Mouse (Mus musculus): ENCODE results near the gene Arhgdia. TPM values are rescaled to one million over a fixed set of nuclear protein-coding genes. Genes with fewer than 3 reads are reported as not detected.

Gene Arhgdia
- polyA plus RNA-seq, 2 experiments: 172 to 191 TPM

- WGBS (ENCODE audit: insufficient replicate concordance): 48% methylated on average over 3 of the region's 3 CpGs
- Histone ChIP-seq H3K4me3 (ENCODE audit: insufficient read depth in 1 of 2, low read depth in 2 of 2, low read length in 2 of 2) (no peak overlapping the region), H3K4me1 (replicated peaks; ENCODE audit: control insufficient read depth in 2 of 2, insufficient read depth in 2 of 2, low read length in 1 of 2) (peaks cover 0 to 7% of the 10 kb centered on the region in 2 experiments; a peak in 1 of 4 replicates), H3K27me3 (ENCODE audit: control insufficient read depth, insufficient read depth, low read length) (peaks cover 32% of the 10 kb centered on the region), H3K36me3 (replicated peaks; ENCODE audit: control insufficient read depth, insufficient read depth, low read depth) (no peaks in the 10 kb centered on the region), H3K27ac (no peak overlapping the region), H3K4me2 (ENCODE audit: low read depth) (no peak overlapping the region), H3K9ac (replicated peaks) (no peak overlapping the region), H3K9me3 (ENCODE audit: control insufficient read depth, low read length) (no peaks in the 10 kb centered on the region)
- TF ChIP-seq CTCF (IDR thresholded peaks at IDR 0.05; ENCODE audit: low read depth): no peak
- TF ChIP-seq EP300 (IDR thresholded peaks at IDR 0.05; ENCODE audit: low read depth): no peak
- ATAC-seq (ENCODE audit: insufficient read depth): no peak
- DNase-seq (ENCODE audit: low read depth in 3 of 3, low spot score in 3 of 3): no peak
Observed at GRCm38 (mm10) chr11:120535145-120535544, 46.3 kb downstream of the Arhgdia start.

GRCm38 (mm10) chr11:120534093-120534492 lies 47.3 kb downstream of the Arhgdia start:
- DNase-seq (ENCODE audit: low read depth in 3 of 3, low spot score in 3 of 3): no peak
- Histone ChIP-seq H3K9ac (replicated peaks) (no peak overlapping the region), H3K4me1 (replicated peaks; ENCODE audit: control insufficient read depth in 2 of 2, insufficient read depth in 2 of 2, low read length in 1 of 2) (peaks cover 0 to 6% of the 10 kb centered on the region in 2 experiments; a peak in 1 of 4 replicates), H3K36me3 (replicated peaks; ENCODE audit: control insufficient read depth, insufficient read depth, low read depth) (no peaks in the 10 kb centered on the region), H3K4me3 (ENCODE audit: insufficient read depth in 1 of 2, low read depth in 2 of 2, low read length in 2 of 2) (no peak overlapping the region), H3K27ac (no peak overlapping the region), H3K9me3 (ENCODE audit: control insufficient read depth, low read length) (no peaks in the 10 kb centered on the region), H3K27me3 (ENCODE audit: control insufficient read depth, insufficient read depth, low read length) (peaks cover 43% of the 10 kb centered on the region), H3K4me2 (ENCODE audit: low read depth) (no peak overlapping the region)
- TF ChIP-seq EP300 (IDR thresholded peaks at IDR 0.05; ENCODE audit: low read depth) (no peak), CTCF (IDR thresholded peaks at IDR 0.05; ENCODE audit: low read depth) (no peak)
- no peak for ATAC-seq (ENCODE audit: insufficient read depth)
- 61% methylated on average over 8 of the region's 8 CpGs for WGBS (ENCODE audit: insufficient replicate concordance)

GRCm38 (mm10) chr11:120531646-120532045 lies 49.8 kb downstream of the Arhgdia start:
- peaks cover 51% of the 10 kb centered on the region for H3K27me3 ChIP-seq (ENCODE audit: control insufficient read depth, insufficient read depth, low read length)
- DNase-seq (ENCODE audit: low read depth in 3 of 3, low spot score in 3 of 3): no peak
- TF ChIP-seq CTCF (IDR thresholded peaks at IDR 0.05; ENCODE audit: low read depth) (no peak), EP300 (IDR thresholded peaks at IDR 0.05; ENCODE audit: low read depth) (no peak)
- WGBS (ENCODE audit: insufficient replicate concordance): 27% methylated on average over 9 of the region's 9 CpGs
- H3K4me3 ChIP-seq (ENCODE audit: insufficient read depth in 1 of 2, low read depth in 2 of 2, low read length in 2 of 2): no peak overlapping the region; a peak in 1 of 4 replicates
- H3K4me2 ChIP-seq (ENCODE audit: low read depth): peak overlapping the region; percentile 51
- ATAC-seq (ENCODE audit: insufficient read depth): no peak
- H3K9ac ChIP-seq (replicated peaks): no peak overlapping the region
- H3K27ac ChIP-seq: no peak overlapping the region
- H3K36me3 ChIP-seq (replicated peaks; ENCODE audit: control insufficient read depth, insufficient read depth, low read depth): no peaks in the 10 kb centered on the region
- H3K4me1 ChIP-seq (replicated peaks; ENCODE audit: control insufficient read depth in 2 of 2, insufficient read depth in 2 of 2, low read length in 1 of 2): peaks cover 0 to 9% of the 10 kb centered on the region in 2 experiments; a peak in 2 of 4 replicates
- no peaks in the 10 kb centered on the region for H3K9me3 ChIP-seq (ENCODE audit: control insufficient read depth, low read length)

- Histone ChIP-seq H3K4me1 (replicated peaks; ENCODE audit: control insufficient read depth in 2 of 2, insufficient read depth in 2 of 2, low read length in 1 of 2) (peaks cover 0 to 9% of the 10 kb centered on the region in 2 experiments; a peak in 2 of 4 replicates), H3K27ac (no peak within 1 kb of the TSS), H3K27me3 (ENCODE audit: control insufficient read depth, insufficient read depth, low read length) (peaks cover 51% of the 10 kb centered on the region), H3K9ac (replicated peaks) (peak within 1 kb of the TSS; percentile 38; the same call in 1 of the 2 replicates), H3K36me3 (replicated peaks; ENCODE audit: control insufficient read depth, insufficient read depth, low read depth) (no peaks in the 10 kb centered on the region), H3K4me2 (ENCODE audit: low read depth) (peak within 1 kb of the TSS; percentile 51), H3K4me3 (ENCODE audit: insufficient read depth in 1 of 2, low read depth in 2 of 2, low read length in 2 of 2) (peak within 1 kb of the TSS; percentile 45 to 51), H3K9me3 (ENCODE audit: control insufficient read depth, low read length) (no peaks in the 10 kb centered on the region)
- TF ChIP-seq CTCF (IDR thresholded peaks at IDR 0.05; ENCODE audit: low read depth) (no peak), EP300 (IDR thresholded peaks at IDR 0.05; ENCODE audit: low read depth) (no peak)
- ATAC-seq (ENCODE audit: insufficient read depth) (no peak), DNase-seq (ENCODE audit: low read depth in 3 of 3, low spot score in 3 of 3) (no peak)
- 8% methylated on average over 62 of the region's 62 CpGs for WGBS (ENCODE audit: insufficient replicate concordance)
Observed at GRCm38 (mm10) chr11:120530085-120530964, 51.1 kb downstream of the Arhgdia start, which contains the start of gene Gcgr. TSS of gene Gcgr (plus strand) at chr11:120530699.

- peaks cover 0 to 9% of the 10 kb centered on the region in 2 experiments; a peak in 2 of 4 replicates for H3K4me1 ChIP-seq (replicated peaks; ENCODE audit: control insufficient read depth in 2 of 2, insufficient read depth in 2 of 2, low read length in 1 of 2)
- H3K4me3 ChIP-seq (ENCODE audit: insufficient read depth in 1 of 2, low read depth in 2 of 2, low read length in 2 of 2): no peak overlapping the region
- ATAC-seq (ENCODE audit: insufficient read depth) (no peak), DNase-seq (ENCODE audit: low read depth in 3 of 3, low spot score in 3 of 3) (no peak)
- peaks cover 51% of the 10 kb centered on the region for H3K27me3 ChIP-seq (ENCODE audit: control insufficient read depth, insufficient read depth, low read length)
- no peaks in the 10 kb centered on the region for H3K9me3 ChIP-seq (ENCODE audit: control insufficient read depth, low read length)
- TF ChIP-seq EP300 (IDR thresholded peaks at IDR 0.05; ENCODE audit: low read depth) (no peak), CTCF (IDR thresholded peaks at IDR 0.05; ENCODE audit: low read depth) (no peak)
- WGBS (ENCODE audit: insufficient replicate concordance): 60% methylated on average over 4 of the region's 4 CpGs
- no peak overlapping the region for H3K27ac ChIP-seq
- H3K36me3 ChIP-seq (replicated peaks; ENCODE audit: control insufficient read depth, insufficient read depth, low read depth): no peaks in the 10 kb centered on the region
- H3K9ac ChIP-seq (replicated peaks): no peak overlapping the region
- no peak overlapping the region for H3K4me2 ChIP-seq (ENCODE audit: low read depth)
Observed at GRCm38 (mm10) chr11:120528903-120529302, 52.5 kb downstream of the Arhgdia start.

Small RNA genes lying within 50 kb of the gene (microRNA-seq; reads per million reads assigned to microRNA genes)
- 7.6 reads per million, percentile 15 among the genes with 10 or more reads in this experiment for gene Mir6936

Other genes with a start within 250 kb of the Arhgdia start
Only the 30 nearest of the 35 such genes appear.
- gene Nploc4, start 143.9 kb downstream of the Arhgdia start, polyA plus RNA-seq (2012; rRNA removed): 17.9 and 21.1 TPM in 2 replicates
- gene Nploc4, start 143.9 kb downstream of the Arhgdia start, polyA plus RNA-seq (2014; fragmentation: Nextera tagmentation; extraction: Ambion mirVana): 21.2 and 22.2 TPM in 2 replicates
- not detected in 2 replicates for gene Tspan10, start 139.0 kb downstream of the Arhgdia start, polyA plus RNA-seq (2012; rRNA removed)
- not detected in 2 replicates for gene Tspan10, start 139.0 kb downstream of the Arhgdia start, polyA plus RNA-seq (2014; fragmentation: Nextera tagmentation; extraction: Ambion mirVana)
- 0.19 and 0.25 TPM in 2 replicates for gene Pde6g, start 128.1 kb downstream of the Arhgdia start, polyA plus RNA-seq (2012; rRNA removed)
- gene Pde6g, start 128.1 kb downstream of the Arhgdia start, polyA plus RNA-seq (2014; fragmentation: Nextera tagmentation; extraction: Ambion mirVana): 0.15 and 0.23 TPM in 2 replicates
- gene Oxld1, start 123.6 kb downstream of the Arhgdia start, polyA plus RNA-seq (2012; rRNA removed): 5.3 and 5.8 TPM in 2 replicates
- gene Oxld1, start 123.6 kb downstream of the Arhgdia start, polyA plus RNA-seq (2014; fragmentation: Nextera tagmentation; extraction: Ambion mirVana): 8.0 and 8.4 TPM in 2 replicates
- gene Ccdc137, start 123.5 kb downstream of the Arhgdia start, polyA plus RNA-seq (2012; rRNA removed): 13.7 and 15.9 TPM in 2 replicates
- 11.0 and 11.1 TPM in 2 replicates for gene Ccdc137, start 123.5 kb downstream of the Arhgdia start, polyA plus RNA-seq (2014; fragmentation: Nextera tagmentation; extraction: Ambion mirVana)
- 9.9 and 11.2 TPM in 2 replicates for gene Arl16, start 114.0 kb downstream of the Arhgdia start, polyA plus RNA-seq (2012; rRNA removed)
- gene Arl16, start 114.0 kb downstream of the Arhgdia start, polyA plus RNA-seq (2014; fragmentation: Nextera tagmentation; extraction: Ambion mirVana): 11.3 and 13.0 TPM in 2 replicates
- gene Mrpl12, start 97.0 kb downstream of the Arhgdia start, polyA plus RNA-seq (2012; rRNA removed): 64.2 and 78.4 TPM in 2 replicates
- gene Mrpl12, start 97.0 kb downstream of the Arhgdia start, polyA plus RNA-seq (2014; fragmentation: Nextera tagmentation; extraction: Ambion mirVana): 127 and 130 TPM in 2 replicates
- 31.5 and 37.4 TPM in 2 replicates for gene Slc25a10, start 89.8 kb downstream of the Arhgdia start, polyA plus RNA-seq (2012; rRNA removed)
- gene Slc25a10, start 89.8 kb downstream of the Arhgdia start, polyA plus RNA-seq (2014; fragmentation: Nextera tagmentation; extraction: Ambion mirVana): 35.1 and 38.2 TPM in 2 replicates
- gene Gcgr, start 50.9 kb downstream of the Arhgdia start, polyA plus RNA-seq (2012; rRNA removed): 19.8 and 22.8 TPM in 2 replicates
- gene Gcgr, start 50.9 kb downstream of the Arhgdia start, polyA plus RNA-seq (2014; fragmentation: Nextera tagmentation; extraction: Ambion mirVana): 11.6 and 13.4 TPM in 2 replicates
- 30.0 and 36.2 TPM in 2 replicates for gene Mcrip1, start 31.9 kb downstream of the Arhgdia start, polyA plus RNA-seq (2012; rRNA removed)
- gene Mcrip1, start 31.9 kb downstream of the Arhgdia start, polyA plus RNA-seq (2014; fragmentation: Nextera tagmentation; extraction: Ambion mirVana): 41.3 and 43.6 TPM in 2 replicates
- gene Ppp1r27, start 30.5 kb downstream of the Arhgdia start, polyA plus RNA-seq (2012; rRNA removed): not detected in 2 replicates
- not detected in 2 replicates for gene Ppp1r27, start 30.5 kb downstream of the Arhgdia start, polyA plus RNA-seq (2014; fragmentation: Nextera tagmentation; extraction: Ambion mirVana)
- 144 and 214 TPM in 2 replicates for gene P4hb, start 8.4 kb downstream of the Arhgdia start, polyA plus RNA-seq (2012; rRNA removed)
- 497 and 525 TPM in 2 replicates for gene P4hb, start 8.4 kb downstream of the Arhgdia start, polyA plus RNA-seq (2014; fragmentation: Nextera tagmentation; extraction: Ambion mirVana)
- gene Alyref, start 16.7 kb upstream of the Arhgdia start, polyA plus RNA-seq (2012; rRNA removed): 46.3 and 110 TPM in 2 replicates
- 347 and 349 TPM in 2 replicates for gene Alyref, start 16.7 kb upstream of the Arhgdia start, polyA plus RNA-seq (2014; fragmentation: Nextera tagmentation; extraction: Ambion mirVana)
- gene Anapc11, start 16.8 kb upstream of the Arhgdia start, polyA plus RNA-seq (2012; rRNA removed): 44.7 and 60.4 TPM in 2 replicates
- 93.5 and 98.7 TPM in 2 replicates for gene Anapc11, start 16.8 kb upstream of the Arhgdia start, polyA plus RNA-seq (2014; fragmentation: Nextera tagmentation; extraction: Ambion mirVana)
- gene Npb, start 26.9 kb upstream of the Arhgdia start, polyA plus RNA-seq (2012; rRNA removed): 5.5 and 12.3 TPM in 2 replicates
- gene Npb, start 26.9 kb upstream of the Arhgdia start, polyA plus RNA-seq (2014; fragmentation: Nextera tagmentation; extraction: Ambion mirVana): 11.9 and 14.2 TPM in 2 replicates
- gene Pcyt2, start 36.3 kb upstream of the Arhgdia start, polyA plus RNA-seq (2012; rRNA removed): 127 and 135 TPM in 2 replicates
- 86.2 and 99.6 TPM in 2 replicates for gene Pcyt2, start 36.3 kb upstream of the Arhgdia start, polyA plus RNA-seq (2014; fragmentation: Nextera tagmentation; extraction: Ambion mirVana)
- gene Sirt7, start 43.6 kb upstream of the Arhgdia start, polyA plus RNA-seq (2012; rRNA removed): 27.6 and 30.8 TPM in 2 replicates
- gene Sirt7, start 43.6 kb upstream of the Arhgdia start, polyA plus RNA-seq (2014; fragmentation: Nextera tagmentation; extraction: Ambion mirVana): 22.0 and 26.3 TPM in 2 replicates
- 29.5 and 30.9 TPM in 2 replicates for gene Mafg, start 52.0 kb upstream of the Arhgdia start, polyA plus RNA-seq (2012; rRNA removed)
- gene Mafg, start 52.0 kb upstream of the Arhgdia start, polyA plus RNA-seq (2014; fragmentation: Nextera tagmentation; extraction: Ambion mirVana): 20.9 and 25.9 TPM in 2 replicates
- 4.0 and 4.3 TPM in 2 replicates for gene Pycr1, start 62.1 kb upstream of the Arhgdia start, polyA plus RNA-seq (2012; rRNA removed)
- gene Pycr1, start 62.1 kb upstream of the Arhgdia start, polyA plus RNA-seq (2014; fragmentation: Nextera tagmentation; extraction: Ambion mirVana): 4.8 and 5.1 TPM in 2 replicates
- 0.07 and 0.13 TPM in 2 replicates for gene Myadml2, start 66.5 kb upstream of the Arhgdia start, polyA plus RNA-seq (2012; rRNA removed)
- gene Myadml2, start 66.5 kb upstream of the Arhgdia start, polyA plus RNA-seq (2014; fragmentation: Nextera tagmentation; extraction: Ambion mirVana): 0.67 and 1.0 TPM in 2 replicates
- gene Notum, start 79.6 kb upstream of the Arhgdia start, polyA plus RNA-seq (2012; rRNA removed): 0.18 and 0.30 TPM in 2 replicates
- gene Notum, start 79.6 kb upstream of the Arhgdia start, polyA plus RNA-seq (2014; fragmentation: Nextera tagmentation; extraction: Ambion mirVana): 0.18 TPM in 1 of 2 replicates, not detected in the other
- gene Aspscr1, start 91.3 kb upstream of the Arhgdia start, polyA plus RNA-seq (2012; rRNA removed): 16.9 and 20.4 TPM in 2 replicates
- 34.6 and 37.5 TPM in 2 replicates for gene Aspscr1, start 91.3 kb upstream of the Arhgdia start, polyA plus RNA-seq (2014; fragmentation: Nextera tagmentation; extraction: Ambion mirVana)
- gene Cenpx, start 132.1 kb upstream of the Arhgdia start, polyA plus RNA-seq (2012; rRNA removed): 64.2 and 78.3 TPM in 2 replicates
- 119 and 128 TPM in 2 replicates for gene Cenpx, start 132.1 kb upstream of the Arhgdia start, polyA plus RNA-seq (2014; fragmentation: Nextera tagmentation; extraction: Ambion mirVana)
- gene Lrrc45, start 132.3 kb upstream of the Arhgdia start, polyA plus RNA-seq (2012; rRNA removed): 6.6 and 9.3 TPM in 2 replicates
- gene Lrrc45, start 132.3 kb upstream of the Arhgdia start, polyA plus RNA-seq (2014; fragmentation: Nextera tagmentation; extraction: Ambion mirVana): 6.2 and 8.3 TPM in 2 replicates
- 1.3 and 1.7 TPM in 2 replicates for gene Rac3, start 139.8 kb upstream of the Arhgdia start, polyA plus RNA-seq (2012; rRNA removed)
- gene Rac3, start 139.8 kb upstream of the Arhgdia start, polyA plus RNA-seq (2014; fragmentation: Nextera tagmentation; extraction: Ambion mirVana): 0.13 TPM in 1 of 2 replicates, not detected in the other
- 10.4 and 11.3 TPM in 2 replicates for gene Dcxr, start 145.7 kb upstream of the Arhgdia start, polyA plus RNA-seq (2012; rRNA removed)
- 15.1 and 17.0 TPM in 2 replicates for gene Dcxr, start 145.7 kb upstream of the Arhgdia start, polyA plus RNA-seq (2014; fragmentation: Nextera tagmentation; extraction: Ambion mirVana)
- 0.20 TPM in 1 of 2 replicates, not detected in the other for gene Cbr2, start 150.5 kb upstream of the Arhgdia start, polyA plus RNA-seq (2012; rRNA removed)
- not detected in 2 replicates for gene Cbr2, start 150.5 kb upstream of the Arhgdia start, polyA plus RNA-seq (2014; fragmentation: Nextera tagmentation; extraction: Ambion mirVana)
- 1.3 and 2.0 TPM in 2 replicates for gene Hmga1b, start 181.2 kb upstream of the Arhgdia start, polyA plus RNA-seq (2012; rRNA removed)
- 3.8 and 4.3 TPM in 2 replicates for gene Hmga1b, start 181.2 kb upstream of the Arhgdia start, polyA plus RNA-seq (2014; fragmentation: Nextera tagmentation; extraction: Ambion mirVana)
- 8.6 and 10.2 TPM in 2 replicates for gene Rfng, start 202.6 kb upstream of the Arhgdia start, polyA plus RNA-seq (2012; rRNA removed)
- 5.5 and 9.6 TPM in 2 replicates for gene Rfng, start 202.6 kb upstream of the Arhgdia start, polyA plus RNA-seq (2014; fragmentation: Nextera tagmentation; extraction: Ambion mirVana)
- 65.2 and 66.6 TPM in 2 replicates for gene Gps1, start 202.6 kb upstream of the Arhgdia start, polyA plus RNA-seq (2012; rRNA removed)
- gene Gps1, start 202.6 kb upstream of the Arhgdia start, polyA plus RNA-seq (2014; fragmentation: Nextera tagmentation; extraction: Ambion mirVana): 76.5 and 78.6 TPM in 2 replicates

Data from liver, embryonic 14.5 days (tissue).